Comparison of ENCODE assay signal across 10 mouse cellular contexts in genomic region chr8:70671615-70672324, GRCm38 (mm10). TPM values are rescaled to one million over a fixed set of nuclear protein-coding genes. Genes with fewer than 3 reads are reported as not detected.
A peak's percentile ranks its signal among the peaks of the same experiment; 100 is the strongest.
DNase-seq lines count a peak whose midpoint lies in the region; ATAC-seq lines count a peak whose summit lies in the region.
"Had no signal": no experiment of that assay in that cellular context is flagged by ENCODE, and none has a peak within 500 bp of the region (broad histone marks: within the 10 kb centered on the region; RNA-seq: fewer than 3 reads in every experiment).

No protein-coding gene starts in this region.

- no peak overlapping the region for H3K4me3 ChIP-seq in liver, embryonic 13.5 days (replicated peaks)
- no peak overlapping the region for H3K4me3 ChIP-seq in stomach, embryonic 14.5 days (ENCODE audit: low read depth, low read length)

- H3K27me3 ChIP-seq in liver, embryonic 13.5 days, result no peaks in the 10 kb centered on the region
- H3K27me3 ChIP-seq in stomach, embryonic 14.5 days (ENCODE audit: control insufficient read depth, insufficient read depth, low read length), result no peaks in the 10 kb centered on the region
- H3K27me3 ChIP-seq: midbrain, embryonic 12.5 days; Patski had no signal

- 71% methylated on average over 10 of the region's 10 CpGs for WGBS in liver, embryonic 13.5 days (ENCODE audit: insufficient replicate concordance)
- 65% methylated on average over 10 of the region's 10 CpGs for WGBS in stomach, embryonic 14.5 days

- H3K9me3 ChIP-seq in liver, embryonic 13.5 days (replicated peaks), result no peaks in the 10 kb centered on the region
- no peaks in the 10 kb centered on the region for H3K9me3 ChIP-seq in stomach, embryonic 14.5 days (ENCODE audit: control insufficient read depth, low read depth, low read length)
- H3K9me3 ChIP-seq: midbrain, embryonic 12.5 days had no signal

- peaks cover 58% of the 10 kb centered on the region for H3K4me1 ChIP-seq in liver, embryonic 13.5 days (replicated peaks)
- peaks cover 13% of the 10 kb centered on the region for H3K4me1 ChIP-seq in stomach, embryonic 14.5 days (ENCODE audit: control insufficient read depth, insufficient read depth, low read length)

- no peak for ATAC-seq in liver, embryonic 13.5 days (ENCODE audit: low read depth)
- ATAC-seq in stomach, embryonic 14.5 days (ENCODE audit: insufficient number of reproducible peaks, insufficient read depth, low FRiP score, low read depth), result no peak
- ATAC-seq: Patski had no signal

- no peak for DNase-seq in liver, embryonic 13.5 days
- DNase-seq in liver, result no peak
- peak; percentile 49 for DNase-seq in heart, adult 8-10 months (ENCODE audit: low spot score)
- peak; percentile 80 for DNase-seq in kidney, postnatal 14 days
- DNase-seq in yolk sac, embryonic 10.5 days (ENCODE audit: low spot score), result no peak
- DNase-seq in spleen, adult 18-20 months, result no peak
- DNase-seq in embryo, embryonic 10 days (ENCODE audit: low spot score), result no peak

- 0 out of 2 replicates have a peak overlapping the region, but pooled peaks have one; percentile 92 for H3K27ac ChIP-seq in liver, embryonic 13.5 days
- H3K27ac ChIP-seq in stomach, embryonic 14.5 days (ENCODE audit: low read length), result peak overlapping the region; percentile 15; the same call in 1 of the 2 replicates

- H3K36me3 ChIP-seq in liver, embryonic 13.5 days, result peaks cover 9% of the 10 kb centered on the region
- peaks cover 4% of the 10 kb centered on the region; the same call in 1 of the 2 replicates for H3K36me3 ChIP-seq in stomach, embryonic 14.5 days (ENCODE audit: control insufficient read depth, insufficient read depth, low read length)
- H3K36me3 ChIP-seq: midbrain, embryonic 12.5 days had no signal

- H3K4me2 ChIP-seq in liver, embryonic 13.5 days, result peak overlapping the region; percentile 74; the same call in 1 of the 2 replicates
- H3K4me2 ChIP-seq in stomach, embryonic 14.5 days (replicated peaks; ENCODE audit: low read depth, low read length), result no peak overlapping the region

- peak overlapping the region; percentile 76; the same call in 1 of the 2 replicates for H3K9ac ChIP-seq in liver, embryonic 13.5 days
- H3K9ac ChIP-seq in stomach, embryonic 14.5 days (replicated peaks; ENCODE audit: low read depth, low read length), result no peak overlapping the region

RNA-seq across cellular contexts. Expression of gene Lsm4, which starts 1.3 kb away (rescaled TPM):
- polyA plus RNA-seq in liver, embryonic 13.5 days (2015; fragmentation: Nextera tagmentation; extraction: Ambion mirVana), result 185 and 200 TPM in 2 replicates
- total RNA-seq in heart, adult 8-10 months (2022), result 10 to 100 TPM; 57.9 to 67.1 (median 63.4) TPM
- polyA plus RNA-seq in stomach, embryonic 14.5 days (2014; fragmentation: Nextera tagmentation; extraction: Ambion mirVana), result 234 and 244 TPM in 2 replicates

RNA-seq across cellular contexts. Expression of gene Pgpep1, which starts 11.6 kb away (rescaled TPM):
- polyA plus RNA-seq in liver, embryonic 13.5 days (2015; fragmentation: Nextera tagmentation; extraction: Ambion mirVana), result 17.9 and 19.5 TPM in 2 replicates
- total RNA-seq in heart, adult 8-10 months (2022), result 10 to 100 TPM; 40.0 to 57.7 (median 44.4) TPM
- 67.7 and 70.8 TPM in 2 replicates for polyA plus RNA-seq in stomach, embryonic 14.5 days (2014; fragmentation: Nextera tagmentation; extraction: Ambion mirVana)

RNA-seq across cellular contexts. Expression of gene Jund, which starts 27.0 kb away (rescaled TPM):
- 17.9 and 22.0 TPM in 2 replicates for polyA plus RNA-seq in liver, embryonic 13.5 days (2015; fragmentation: Nextera tagmentation; extraction: Ambion mirVana)
- total RNA-seq in heart, adult 8-10 months (2022), result 100 to 1,000 TPM in 3 of 4 experiments, 10 to 100 TPM in 1; 84.2 to 134 (median 114) TPM
- 78.9 and 105 TPM in 2 replicates for polyA plus RNA-seq in stomach, embryonic 14.5 days (2014; fragmentation: Nextera tagmentation; extraction: Ambion mirVana)

RNA-seq across cellular contexts. Expression of gene Iqcn, which starts 31.5 kb away (rescaled TPM):
- not detected in 2 replicates for polyA plus RNA-seq in liver, embryonic 13.5 days (2015; fragmentation: Nextera tagmentation; extraction: Ambion mirVana)
- total RNA-seq in heart, adult 8-10 months (2022), result under 1 TPM in 1 of 4 experiments, not detected in 3; 0.06 TPM
- 0.06 and 0.10 TPM in 2 replicates for polyA plus RNA-seq in stomach, embryonic 14.5 days (2014; fragmentation: Nextera tagmentation; extraction: Ambion mirVana)

RNA-seq across cellular contexts. Expression of gene Gdf15, which starts 39.5 kb away (rescaled TPM):
- polyA plus RNA-seq in liver, embryonic 13.5 days (2015; fragmentation: Nextera tagmentation; extraction: Ambion mirVana), result 3.9 and 4.1 TPM in 2 replicates
- 1 to 10 TPM in 2 of 4 experiments, under 1 TPM in 2; 0.69 to 1.9 (median 1.2) TPM for total RNA-seq in heart, adult 8-10 months (2022)
- 0.17 and 0.24 TPM in 2 replicates for polyA plus RNA-seq in stomach, embryonic 14.5 days (2014; fragmentation: Nextera tagmentation; extraction: Ambion mirVana)
- polyA plus RNA-seq: midbrain, embryonic 12.5 days had no signal

Comparison
In these comparisons a context has a peak if more than half of its experiments do, and no peak if none do; other contexts are left out.
1. DNase-seq: peak in heart, adult 8-10 months (single experiment) and kidney, postnatal 14 days (single experiment); none in liver, embryonic 13.5 days (single experiment), liver (single experiment), yolk sac, embryonic 10.5 days (single experiment), spleen, adult 18-20 months (0 of 2) and embryo, embryonic 10 days (single experiment).